Mouse (Mus musculus) E14TG2a.4 (cell line): ENCODE data around the gene Lcor.

Experiments
- CTCF ChIP-seq: conservative IDR thresholded peaks from 2 replicates; pipeline ENCODE4 v1.5.1; 2014; ENCODE audit warnings: low read length
- NANOG ChIP-seq: IDR thresholded peaks from 2 replicates; pipeline ENCODE4 v1.6.1; 2014; ENCODE audit warnings: borderline replicate concordance, low read length, mixed read lengths
- POU5F1 ChIP-seq: IDR thresholded peaks from 2 replicates; pipeline ENCODE4 v1.6.1; 2014; ENCODE audit warnings: low read length, borderline replicate concordance

GRCm38 (mm10) chr19:41517006-41517405 lies 34.6 kb downstream of the Lcor start:
- no peak for TF ChIP-seq CTCF
- TF ChIP-seq POU5F1, result no peak
- no peak for TF ChIP-seq NANOG
